Mouse (Mus musculus) left cerebral cortex, adult 8-10 months (tissue): ENCODE results near the gene Top3a. TPM values are rescaled to one million over a fixed set of nuclear protein-coding genes. Genes with fewer than 3 reads are reported as not detected.

Experiments used
- DNase-seq, 2 experiments: peaks; one replicate each; pipeline ENCODE4 v3.0.0; 2022; ENCODE audit warnings: low spot score in 2 of 2
- total RNA-seq, 4 experiments: library from RNA; stranded (reverse); gene quantifications; 2 replicates each; pipeline ENCODE4 v1.2.4; 2022

Gene Top3a
- total RNA-seq, 4 experiments from 2014 or later, result 5.4 to 7.2 (median 6.6) TPM

GRCm38 (mm10) chr11:60775578-60775977 is 1.6 kb downstream of the Top3a start:
- DNase-seq, result no peak

GRCm38 (mm10) chr11:60774841-60775240 is 2.3 kb downstream of the Top3a start:
- no peak for DNase-seq

GRCm38 (mm10) chr11:60774158-60774689 is 2.9 kb downstream of the Top3a start:
- no peak for DNase-seq

- no peak for DNase-seq
Measured at GRCm38 (mm10) chr11:60772161-60772560, 5.0 kb downstream of the Top3a start.

- no peak for DNase-seq
Measured at GRCm38 (mm10) chr11:60770776-60771175, 6.4 kb downstream of the Top3a start.

- DNase-seq, result no peak
Measured at GRCm38 (mm10) chr11:60769322-60769721, 7.8 kb downstream of the Top3a start.

- no peak for DNase-seq
Measured at GRCm38 (mm10) chr11:60766969-60767368, 10.2 kb downstream of the Top3a start.

GRCm38 (mm10) chr11:60761681-60762080 is 15.5 kb downstream of the Top3a start:
- DNase-seq, result no peak

GRCm38 (mm10) chr11:60755570-60755969 is 21.6 kb downstream of the Top3a start:
- no peak for DNase-seq

GRCm38 (mm10) chr11:60740321-60740720 is 36.8 kb downstream of the Top3a start:
- DNase-seq, result no peak

GRCm38 (mm10) chr11:60737450-60737849 is 39.7 kb downstream of the Top3a start:
- no peak for DNase-seq

GRCm38 (mm10) chr11:60736491-60736890 is 40.7 kb downstream of the Top3a start:
- DNase-seq, result no peak

- no peak for DNase-seq
Measured at GRCm38 (mm10) chr11:60735191-60735590, 42.0 kb downstream of the Top3a start.

- DNase-seq, result no peak
Measured at GRCm38 (mm10) chr11:60734206-60734605, 43.0 kb downstream of the Top3a start.

GRCm38 (mm10) chr11:60731251-60731650 is 45.9 kb downstream of the Top3a start:
- no peak for DNase-seq

GRCm38 (mm10) chr11:60730169-60730568 is 47.0 kb downstream of the Top3a start:
- no peak for DNase-seq

GRCm38 (mm10) chr11:60729217-60729641 is 47.9 kb downstream of the Top3a start:
- no peak for DNase-seq

GRCm38 (mm10) chr11:60728260-60728761 is 48.9 kb downstream of the Top3a start, which contains the start of gene Mief2:
Gene Mief2, plus strand, starts transcription at chr11:60728398.
- peak; percentile 92 to 96 for DNase-seq

- no peak for DNase-seq
Measured at GRCm38 (mm10) chr11:60727392-60728140, 49.6 kb downstream of the Top3a start.

- peak in 1 of 2 experiments; percentile 60 for DNase-seq
Measured at GRCm38 (mm10) chr11:60726601-60727391, 50.4 kb downstream of the Top3a start, which contains the start of gene Flii. Gene Flii, minus strand, starts transcription at chr11:60727263.

GRCm38 (mm10) chr11:60719263-60719662 is 57.9 kb downstream of the Top3a start:
- DNase-seq, result no peak

GRCm38 (mm10) chr11:60715833-60716232 is 61.3 kb downstream of the Top3a start:
- no peak for DNase-seq
